Mouse (Mus musculus) adrenal gland, adult 8-10 months (tissue): ENCODE measurements at regions not wholly inside any gene's neighbourhood (a gene's known extent, or its start where the extent isn't known, plus 50 kb on each side); places are given as distances from the start of the nearest gene placed in this dataset.

Source experiments
- DNase-seq: peaks from one replicate; pipeline ENCODE4 v3.0.0; 2022

DNA sequence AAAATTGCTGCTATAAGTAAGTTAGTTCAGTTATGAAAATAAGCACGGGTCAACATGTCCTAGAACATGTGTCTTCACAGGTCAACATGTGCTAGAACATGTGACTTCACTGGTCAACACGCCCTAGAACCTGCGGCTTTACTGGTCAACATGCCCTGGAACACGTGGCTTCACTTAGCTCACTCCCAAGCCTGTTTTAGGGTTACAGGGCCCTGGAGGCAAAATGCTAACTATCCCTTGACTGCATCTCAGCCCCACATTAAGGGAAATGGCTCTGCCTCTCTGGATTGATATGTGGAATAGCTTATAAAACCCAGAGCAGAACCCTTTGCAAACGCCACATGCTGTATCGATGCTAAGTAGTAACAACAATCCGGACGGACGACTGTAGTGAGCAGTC lies 67.8 kb downstream of the Nkx6-1 start:
- DNase-seq = no peak

DNA sequence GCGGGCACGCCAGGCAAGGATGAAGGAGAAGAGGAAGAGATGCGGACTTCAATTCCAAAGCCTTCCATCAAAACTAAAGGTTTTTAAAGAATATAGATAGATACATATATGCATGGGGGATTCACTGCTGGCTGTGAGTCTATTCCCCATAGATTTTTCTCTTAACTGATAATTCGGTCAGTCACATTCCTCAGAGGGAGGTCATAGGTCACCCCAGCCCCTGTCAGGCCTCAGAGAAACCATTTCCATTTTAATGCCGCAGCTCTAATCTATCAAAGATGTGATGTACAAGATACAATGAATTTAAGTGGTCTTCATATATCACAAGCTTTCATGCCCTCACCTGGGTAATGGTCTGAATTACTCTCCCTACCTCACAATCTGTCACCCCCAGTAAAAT lies 73.6 kb downstream of the Nkx6-1 start:
- DNase-seq = no peak

DNA sequence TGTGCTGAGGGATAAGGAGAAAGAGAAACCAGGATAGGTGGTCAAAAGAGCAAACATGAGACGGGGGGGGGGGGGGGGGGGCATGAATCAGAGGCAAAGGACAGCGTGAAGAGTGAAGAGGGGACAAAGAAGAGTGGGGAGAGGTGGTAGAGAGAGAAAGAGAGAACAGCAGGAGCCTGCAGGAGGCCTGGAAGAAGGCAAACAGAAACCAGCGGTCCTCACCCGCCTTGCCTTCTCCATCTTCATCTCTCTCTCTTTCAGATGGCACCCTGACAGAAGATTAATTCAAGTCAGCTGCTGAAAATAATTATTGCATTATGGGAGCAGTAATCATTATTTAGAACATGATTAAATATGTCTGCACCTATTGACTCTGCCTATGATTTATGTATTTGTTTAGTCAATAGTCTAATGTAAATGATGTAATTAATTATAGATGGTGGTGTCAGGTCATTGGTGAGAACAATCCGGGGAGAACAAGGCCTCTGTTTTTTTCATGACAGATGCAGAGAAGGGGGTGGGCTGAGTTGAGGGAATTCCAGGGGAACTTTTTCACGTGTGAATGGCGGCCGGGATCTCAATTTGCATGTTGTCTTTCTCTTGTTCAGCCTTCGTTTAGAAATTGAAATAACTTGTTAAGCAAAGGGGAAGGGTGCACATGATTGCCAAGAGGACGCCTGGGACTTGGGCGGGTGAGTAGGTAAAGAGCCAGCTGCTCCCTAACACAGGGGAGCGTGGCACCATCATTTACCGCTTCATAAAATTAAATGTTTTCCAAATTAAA lies 74.3 kb downstream of the Nkx6-1 start:
- DNase-seq = no peak

DNA sequence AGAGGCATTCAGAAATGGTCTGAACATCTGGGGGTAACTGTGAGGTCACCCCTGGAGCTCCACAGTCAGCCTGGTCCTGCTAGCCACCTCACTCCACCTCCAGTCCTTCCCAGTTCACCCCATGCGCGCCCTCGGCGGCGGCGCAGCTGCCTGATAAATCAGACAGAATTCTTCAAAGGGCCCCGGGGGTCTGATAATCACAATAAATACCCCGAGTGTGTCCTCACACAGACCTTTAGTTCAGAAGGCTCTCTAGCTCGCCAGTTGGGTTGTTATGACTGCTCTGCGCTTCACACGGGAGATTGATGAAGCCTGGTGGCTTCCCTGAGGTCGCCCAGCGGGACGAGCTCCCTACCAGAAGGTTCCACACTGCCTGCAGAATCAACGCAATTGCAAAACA lies 91.8 kb downstream of the Nkx6-1 start:
- DNase-seq = no peak

DNA sequence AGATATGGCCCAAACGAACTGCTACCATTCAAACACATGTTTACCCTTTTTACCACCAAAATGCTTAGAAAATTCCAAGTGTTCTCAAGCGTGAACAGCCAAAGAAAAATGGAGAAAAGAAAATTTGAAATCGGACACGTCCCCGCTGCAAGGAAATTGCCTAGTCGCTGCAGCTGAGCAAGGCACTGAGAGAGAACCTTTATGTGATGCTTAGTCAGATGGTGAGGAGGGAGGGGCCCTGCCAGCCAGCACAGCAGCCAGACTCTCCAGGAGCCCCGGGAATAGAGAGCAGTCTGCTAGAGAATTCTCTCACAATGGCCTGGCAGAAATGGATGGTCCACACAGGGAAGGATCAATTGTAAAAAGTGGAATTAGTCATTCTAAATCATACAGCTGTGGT lies 99.0 kb downstream of the Nkx6-1 start:
- no peak for DNase-seq

DNA sequence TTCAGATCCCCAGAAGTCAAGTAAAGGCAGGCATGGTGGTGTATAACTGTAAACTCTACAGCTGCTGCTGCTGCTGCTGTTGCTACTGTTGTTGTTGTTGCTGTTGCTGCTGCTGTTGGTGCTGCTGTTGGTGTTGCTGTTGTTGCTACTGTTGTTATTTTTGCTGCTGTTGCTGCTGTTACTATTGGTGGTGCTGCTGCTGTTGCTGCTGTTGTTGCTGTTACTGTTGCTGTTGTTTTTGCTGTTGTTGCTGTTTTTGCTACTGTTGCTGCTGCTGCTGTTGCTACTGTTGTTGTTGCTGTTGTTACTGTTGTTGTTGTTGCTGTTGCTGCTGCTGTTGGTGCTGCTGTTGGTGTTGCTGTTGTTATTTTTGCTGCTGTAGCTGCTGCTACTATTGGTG lies 104.4 kb downstream of the Nkx6-1 start:
- no peak for DNase-seq

DNA sequence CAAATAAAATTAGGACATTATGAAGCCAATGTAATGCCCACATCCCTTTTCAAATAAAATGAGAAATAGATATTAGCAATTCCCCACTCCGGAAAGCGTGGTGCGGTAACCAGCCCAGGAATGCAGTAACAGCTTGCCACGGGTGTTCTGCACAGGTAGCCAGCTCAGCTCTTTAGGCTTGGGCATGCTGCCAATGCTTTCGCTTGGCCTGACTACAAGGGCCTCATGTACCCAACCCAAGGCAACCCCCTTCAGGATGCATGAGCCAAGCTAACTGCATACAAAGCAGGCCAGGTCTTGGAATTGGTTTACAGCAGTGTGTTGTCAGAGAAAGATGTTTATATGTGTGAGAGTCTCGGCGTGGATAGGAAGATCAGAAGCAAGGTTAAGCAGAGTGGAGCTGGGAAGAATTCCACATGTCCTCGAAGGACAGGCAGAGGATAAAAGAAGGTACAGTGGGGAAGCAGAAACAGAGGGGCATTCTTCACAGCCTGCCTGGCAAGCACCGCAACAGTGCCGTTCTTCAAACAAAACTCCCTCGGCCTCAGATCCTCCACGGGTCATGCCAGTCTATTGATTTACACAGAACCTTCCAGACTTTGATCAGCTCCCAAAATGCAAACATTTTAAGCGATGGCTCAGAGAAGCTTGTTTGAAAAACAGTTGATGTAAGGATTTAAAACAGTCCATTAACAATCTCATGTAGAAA lies 106.4 kb downstream of the Nkx6-1 start:
- no peak for DNase-seq

DNA sequence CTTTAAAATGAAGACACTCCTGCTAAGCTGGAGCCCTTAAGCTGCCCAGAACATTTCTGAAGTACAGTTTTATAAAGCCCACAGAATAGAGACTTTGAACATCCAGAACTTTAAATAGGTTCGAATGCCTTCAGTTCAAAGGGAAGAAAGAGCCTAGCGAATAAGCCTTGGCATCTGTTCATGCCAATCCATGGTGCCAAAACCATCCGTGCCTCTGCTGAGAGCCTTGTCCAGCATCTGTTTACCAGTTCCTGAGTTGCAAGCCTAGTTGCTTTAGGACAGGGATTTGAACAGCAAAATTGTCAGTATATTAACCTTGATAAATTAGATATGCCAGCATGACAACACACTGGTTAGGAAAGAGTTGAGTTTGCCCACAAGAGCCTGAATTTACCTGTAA lies 107.6 kb downstream of the Nkx6-1 start:
- no peak for DNase-seq

DNA sequence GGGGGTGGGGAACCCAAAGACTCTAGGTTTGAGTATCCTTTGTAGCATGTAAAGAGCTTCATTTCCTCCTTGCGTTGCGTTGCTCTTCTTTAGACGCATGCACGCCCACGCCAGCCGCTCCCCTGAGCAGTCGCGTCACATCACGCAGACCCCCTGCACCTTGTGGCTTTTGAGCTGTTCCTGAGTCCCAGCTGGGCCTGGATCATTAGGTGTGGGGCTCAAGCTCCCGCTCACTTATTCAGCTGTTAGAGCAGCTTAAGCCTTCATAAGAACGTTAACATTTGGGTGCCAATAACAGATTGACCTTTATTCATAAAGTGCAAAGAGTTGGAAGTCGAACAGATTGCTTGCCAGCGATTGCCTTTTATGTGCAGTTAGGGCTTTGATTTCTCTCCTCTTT lies 121.5 kb downstream of the Nkx6-1 start:
- DNase-seq = no peak

DNA sequence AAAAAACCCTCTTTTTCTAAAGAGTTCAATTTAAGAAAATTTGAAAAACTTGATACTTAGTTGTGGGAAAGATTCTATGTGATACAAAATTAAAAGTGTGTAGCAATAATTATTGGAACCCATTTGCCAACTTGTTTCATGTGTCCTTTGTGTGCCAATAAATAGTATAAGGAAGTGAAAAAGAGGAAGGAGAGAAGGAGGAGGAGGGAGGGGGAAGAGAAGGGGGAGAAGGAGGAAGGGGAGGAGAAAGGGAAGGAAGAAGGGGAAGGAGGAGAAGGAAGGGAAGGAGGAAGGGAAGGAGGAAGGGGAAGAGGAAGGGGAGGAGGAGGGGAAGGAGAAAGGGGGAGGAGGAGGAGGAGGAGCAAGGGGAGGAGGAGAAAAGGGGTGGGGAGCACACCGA lies 125.0 kb downstream of the Nkx6-1 start:
- no peak for DNase-seq

DNA sequence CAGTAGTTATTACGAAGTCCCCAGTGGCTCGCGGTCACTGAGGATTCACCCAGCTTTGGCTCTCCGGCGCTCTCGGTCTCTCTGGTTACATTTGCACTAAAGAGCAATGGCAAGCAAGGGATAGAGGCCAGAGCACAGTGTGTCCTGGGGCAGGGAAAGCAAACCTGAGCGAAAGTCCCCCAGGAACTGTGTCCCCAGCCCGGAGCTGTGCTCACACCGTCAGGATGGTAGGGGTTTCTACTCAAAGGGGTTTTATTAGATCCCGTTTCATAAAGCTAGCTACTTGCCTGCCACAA lies 125.6 kb downstream of the Nkx6-1 start:
- no peak for DNase-seq

DNA sequence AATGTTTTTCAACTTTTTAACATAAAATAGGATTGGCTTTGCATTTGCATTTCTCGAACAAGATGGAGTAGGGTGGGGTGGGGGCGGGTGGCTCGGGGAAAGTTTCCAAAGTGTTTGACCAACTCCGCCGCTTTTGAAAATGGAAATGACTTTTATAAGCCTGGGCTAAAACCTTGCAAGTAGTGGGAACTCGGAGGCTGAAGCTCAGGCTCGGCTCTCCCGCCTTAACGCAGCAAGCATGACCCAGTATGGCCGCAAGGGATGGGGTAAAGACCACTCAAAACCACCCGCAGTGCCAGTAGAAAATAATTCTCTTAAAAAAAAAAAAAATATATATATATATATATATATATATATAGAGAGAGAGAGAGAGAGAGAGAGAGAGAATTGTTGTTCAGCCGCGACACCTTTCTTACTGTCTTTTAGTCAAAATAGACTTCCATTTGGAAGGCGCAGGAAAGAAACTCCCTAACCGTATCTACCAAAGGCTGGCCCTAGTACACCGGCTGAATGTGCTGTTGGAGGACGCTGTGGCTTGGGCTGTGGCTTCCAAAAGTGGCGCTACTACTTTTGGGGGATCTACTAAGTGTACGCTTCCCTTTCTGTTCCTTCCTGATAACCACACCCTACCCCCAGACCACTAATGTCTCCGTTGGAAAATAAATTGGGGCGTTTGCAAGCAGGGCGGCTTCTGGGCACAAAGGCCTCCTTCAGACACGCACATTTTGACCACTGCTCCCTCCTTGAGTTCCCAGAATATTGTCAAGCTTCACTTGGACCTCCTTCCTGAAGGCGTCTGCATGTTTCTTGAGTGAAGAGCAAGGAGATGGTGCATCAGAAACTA lies 126.2 kb downstream of the Nkx6-1 start:
- no peak for DNase-seq

DNA sequence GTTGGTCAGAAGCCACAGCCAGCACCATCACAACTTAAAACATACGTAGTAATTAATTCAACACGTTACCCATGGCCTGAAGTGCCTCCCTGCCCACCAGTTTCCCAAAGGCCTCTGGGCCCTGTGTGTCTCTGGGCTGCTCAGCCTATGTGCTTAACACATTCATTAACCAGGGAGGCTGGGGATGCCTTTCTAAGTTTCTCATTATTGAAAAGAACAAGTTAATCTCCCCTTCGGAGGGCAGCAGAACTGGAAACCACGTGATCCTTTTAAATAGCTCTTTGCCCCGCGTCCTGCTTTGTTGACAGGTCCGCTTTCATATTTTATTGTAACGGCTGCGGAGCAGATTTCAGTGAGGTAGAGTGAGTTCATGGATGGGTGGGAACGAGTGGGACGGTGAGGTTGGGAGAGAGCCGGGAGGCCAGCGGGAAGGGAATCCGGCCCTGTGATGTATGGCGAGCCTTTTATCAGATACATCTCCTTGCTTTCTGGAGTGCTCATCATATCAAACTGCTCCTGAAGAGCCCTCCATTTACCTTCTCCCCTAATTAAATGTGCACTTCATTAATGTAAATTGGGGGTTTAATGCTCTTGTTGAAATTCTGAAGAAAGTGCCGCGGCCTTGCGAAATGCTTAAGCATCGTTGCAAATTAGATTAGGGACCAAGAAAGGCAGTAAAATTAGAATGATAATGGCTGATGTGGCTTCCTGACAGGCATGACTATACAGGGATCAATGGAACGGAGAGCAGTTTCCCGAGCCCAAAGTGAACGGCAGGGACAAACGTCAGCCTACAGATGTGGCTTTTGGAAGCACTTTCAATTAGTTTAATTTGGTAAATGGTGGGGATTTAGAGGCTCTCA lies 127.0 kb downstream of the Nkx6-1 start:
- no peak for DNase-seq

DNA sequence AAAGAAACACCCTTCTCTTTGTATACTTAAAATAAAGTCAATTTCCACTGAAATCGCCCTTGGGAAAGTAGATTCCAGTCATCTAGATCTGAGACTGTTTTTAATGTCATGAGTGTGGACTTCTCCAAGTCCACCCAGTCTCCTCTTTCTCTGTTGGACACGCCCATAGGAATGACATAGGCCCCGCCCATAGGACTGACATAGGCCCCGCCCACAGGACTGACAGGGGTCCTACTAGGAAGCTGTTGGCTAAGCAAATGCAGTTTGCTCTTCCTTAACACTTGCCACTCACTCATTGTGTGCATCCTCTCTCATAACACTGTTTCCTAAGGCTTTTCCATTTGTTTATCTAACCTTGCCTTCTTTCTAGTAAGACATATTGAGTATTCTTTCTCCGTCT lies 129.3 kb downstream of the Nkx6-1 start:
- no peak for DNase-seq

DNA sequence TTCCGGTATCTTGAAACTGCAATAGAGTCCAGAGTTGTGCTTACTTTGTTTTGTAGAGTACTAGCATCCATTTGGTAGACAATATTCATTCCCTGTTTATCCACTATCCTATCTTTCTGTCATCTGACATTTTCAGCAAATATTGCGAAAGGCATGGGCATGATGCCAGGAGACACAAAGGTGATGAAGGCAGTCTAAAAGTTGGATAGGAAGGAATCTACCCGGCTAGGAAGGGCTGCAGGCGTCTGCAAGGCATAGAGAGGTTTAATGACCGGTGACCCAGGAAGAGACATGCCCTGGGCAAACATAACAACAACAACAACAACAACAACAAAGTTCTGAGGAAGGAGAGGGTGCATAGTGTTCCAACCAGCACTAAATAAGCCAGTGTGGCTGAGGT lies 139.4 kb downstream of the Nkx6-1 start:
- no peak for DNase-seq

DNA sequence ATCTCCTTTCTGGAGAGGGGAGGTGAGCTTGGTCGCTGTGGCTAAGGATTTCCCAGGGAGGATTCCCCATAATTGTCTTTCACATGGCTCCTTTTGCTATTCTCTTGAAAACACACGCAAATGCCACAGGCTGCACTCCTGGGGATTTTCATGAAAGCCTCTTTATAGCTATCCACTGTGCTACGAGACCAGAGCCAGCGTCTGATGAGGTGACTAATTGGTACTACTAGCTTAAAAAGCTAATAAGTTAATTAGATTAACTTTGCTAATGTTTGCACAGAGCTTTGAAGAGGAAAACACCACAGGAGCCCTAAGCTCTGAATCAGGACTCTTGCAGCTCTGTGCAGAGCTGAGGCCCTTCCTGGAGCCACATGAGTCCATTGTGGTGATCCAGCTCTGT lies 140.1 kb downstream of the Nkx6-1 start:
- no peak for DNase-seq

DNA sequence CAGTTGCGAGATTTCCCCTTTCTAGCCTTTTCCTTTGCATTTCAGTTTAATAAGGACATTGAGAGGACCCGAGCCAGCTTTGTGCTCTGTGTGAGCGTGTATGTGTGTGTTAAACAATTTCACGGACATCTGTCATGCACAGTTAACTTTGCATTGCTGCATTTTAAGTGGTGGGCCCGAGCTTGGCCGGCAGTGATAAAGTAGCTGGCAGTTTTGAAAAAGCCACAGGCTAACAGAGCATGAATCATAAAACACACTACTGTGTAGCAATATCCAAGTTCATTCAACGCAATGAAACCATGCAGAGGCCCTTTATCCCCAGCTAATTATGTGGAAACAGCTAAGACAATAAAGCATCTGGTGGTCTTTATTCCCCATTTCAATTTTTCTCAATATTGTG lies 140.9 kb downstream of the Nkx6-1 start:
- DNase-seq = no peak

DNA sequence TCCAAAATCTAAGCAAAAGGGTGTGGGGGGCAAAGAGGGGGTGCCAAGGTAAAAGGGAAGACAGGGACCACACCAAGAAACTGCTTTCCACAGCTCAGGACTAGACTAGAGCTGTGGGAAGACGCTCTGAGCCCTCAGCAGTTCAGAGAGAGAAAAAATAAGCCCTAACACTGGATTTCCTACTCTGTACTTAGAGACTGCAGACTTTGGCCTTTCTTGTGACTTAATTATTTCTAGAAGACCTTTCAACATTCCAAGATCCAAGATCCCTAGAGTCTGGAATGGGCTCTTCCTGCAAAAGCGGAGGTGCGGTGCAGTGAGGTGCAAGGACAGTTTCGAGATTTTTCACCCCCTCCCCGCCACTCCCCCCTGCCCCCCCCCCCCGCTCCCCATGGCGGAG lies 141.3 kb downstream of the Nkx6-1 start:
- no peak for DNase-seq

DNA sequence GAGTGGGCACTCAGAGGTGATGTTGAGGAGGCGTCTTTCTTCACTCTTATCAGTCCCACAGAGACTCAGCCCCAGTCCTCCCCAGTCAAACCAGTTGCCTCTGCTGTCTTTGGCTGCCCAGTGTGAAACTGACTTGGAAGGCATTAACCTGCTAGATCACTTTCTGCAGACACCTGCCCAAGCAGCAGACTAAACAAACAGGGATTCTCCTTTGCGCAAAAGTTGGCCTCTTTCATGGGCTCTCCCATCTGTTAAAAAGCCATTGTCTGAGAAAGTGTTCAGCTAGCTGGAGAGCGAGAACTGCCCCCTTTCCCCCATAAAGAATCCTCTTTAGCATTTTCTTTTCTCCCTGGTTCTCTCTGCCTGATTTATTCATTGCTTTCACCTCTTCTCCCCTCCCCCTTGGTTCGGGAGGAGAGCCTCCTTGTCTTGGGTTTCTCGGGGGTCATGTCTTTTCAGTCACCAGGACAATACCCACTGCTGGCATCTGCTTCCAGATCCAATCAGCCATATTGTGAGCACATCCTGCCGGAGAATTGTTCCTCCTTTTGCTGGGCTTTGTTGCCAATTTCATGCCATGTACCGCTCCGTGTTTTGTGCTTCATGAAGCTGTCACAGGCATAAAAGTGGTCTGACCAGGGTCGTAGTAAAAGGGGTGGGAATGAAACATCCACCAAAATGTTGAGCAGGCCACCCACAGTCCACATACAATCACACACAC lies 143.7 kb downstream of the Nkx6-1 start:
- no peak for DNase-seq

DNA sequence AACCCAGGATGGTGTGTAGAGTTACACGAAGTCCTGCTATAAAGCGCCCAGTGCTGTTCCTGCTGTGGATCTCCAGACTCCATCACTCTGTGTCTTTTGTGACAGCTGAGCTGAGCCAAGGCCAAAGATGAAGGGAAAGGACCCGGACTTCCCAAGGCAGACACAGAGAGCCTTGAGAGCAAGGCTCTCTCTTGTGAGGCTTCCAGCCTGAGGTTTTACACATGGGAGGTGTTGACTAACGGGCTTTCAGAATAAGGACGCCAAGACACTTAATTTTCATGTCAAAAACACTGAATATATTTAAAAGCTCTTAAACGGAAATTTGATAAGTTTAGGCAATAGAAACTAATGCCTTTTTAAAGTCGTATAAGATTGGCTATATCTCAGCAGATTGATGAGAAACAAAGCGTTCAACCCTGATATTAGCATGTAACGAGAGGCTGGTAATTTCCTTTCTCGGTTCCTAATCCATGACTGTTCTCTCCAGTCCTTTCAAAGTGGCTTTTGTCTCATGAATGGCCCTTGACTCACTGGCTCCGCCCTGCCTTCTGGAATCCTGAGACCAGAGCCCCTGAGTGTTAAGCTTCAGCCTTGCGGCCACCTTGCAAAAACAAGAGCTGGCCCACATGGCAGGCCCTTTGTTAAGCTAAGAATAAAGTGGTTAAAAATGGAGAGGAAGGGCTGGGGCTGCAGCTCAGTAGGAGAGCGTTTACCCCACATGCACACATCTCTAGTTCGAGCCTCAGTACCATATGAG lies 145.8 kb downstream of the Nkx6-1 start:
- DNase-seq = no peak

DNA sequence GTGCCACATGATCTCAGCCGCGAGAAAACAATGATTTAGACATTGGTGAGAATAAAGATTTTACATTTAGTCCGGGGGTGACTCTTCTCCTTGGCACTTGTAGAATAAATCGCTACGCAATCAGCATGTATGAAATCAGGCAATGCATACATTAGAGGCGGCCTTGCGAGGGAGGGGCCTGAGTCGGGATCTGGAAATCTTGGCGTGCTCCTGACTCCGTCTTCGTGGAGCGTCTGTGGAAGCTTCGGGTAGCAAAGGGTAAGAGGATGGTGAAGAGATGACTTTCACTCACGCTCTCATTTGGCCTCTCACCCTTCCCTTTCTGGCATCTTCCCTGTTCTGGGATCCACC lies 167.1 kb downstream of the Nkx6-1 start:
- DNase-seq = no peak
